Mouse (Mus musculus): ENCODE measurements at regions not wholly inside any gene's neighbourhood (a gene's known extent, or its start where the extent isn't known, plus 50 kb on each side); places are given as distances from the start of the nearest gene placed in this dataset.

DNA sequence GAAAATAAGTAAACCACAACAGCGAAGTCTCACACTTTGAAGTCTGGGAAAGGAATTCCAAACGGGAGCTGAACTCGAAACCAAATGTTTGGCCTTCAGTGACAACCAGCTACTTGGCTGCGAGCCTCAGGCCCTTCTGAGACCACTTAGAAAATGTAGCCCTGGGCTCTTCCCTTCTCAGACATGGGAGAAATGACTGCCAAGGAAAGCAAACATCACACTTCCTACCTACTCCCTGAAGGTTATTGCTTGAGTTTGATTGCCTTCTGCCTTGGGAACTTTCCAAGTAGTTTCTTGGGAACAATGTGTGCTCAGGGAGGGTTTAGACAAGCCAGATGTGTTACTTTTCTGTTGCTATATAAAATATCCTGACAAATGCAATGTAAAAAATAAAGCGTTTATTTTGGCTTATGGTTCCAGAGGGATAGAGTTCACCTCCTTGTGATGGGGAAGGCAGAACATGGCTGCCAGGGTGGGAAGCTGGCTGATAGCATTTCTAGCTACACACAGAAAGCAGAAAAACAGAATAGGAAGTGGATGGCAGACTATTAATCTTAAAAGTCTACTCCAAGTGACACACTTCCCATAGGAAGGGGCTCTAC is 194.8 kb upstream of the Rack1 start:
- no peak for DNase-seq

DNA sequence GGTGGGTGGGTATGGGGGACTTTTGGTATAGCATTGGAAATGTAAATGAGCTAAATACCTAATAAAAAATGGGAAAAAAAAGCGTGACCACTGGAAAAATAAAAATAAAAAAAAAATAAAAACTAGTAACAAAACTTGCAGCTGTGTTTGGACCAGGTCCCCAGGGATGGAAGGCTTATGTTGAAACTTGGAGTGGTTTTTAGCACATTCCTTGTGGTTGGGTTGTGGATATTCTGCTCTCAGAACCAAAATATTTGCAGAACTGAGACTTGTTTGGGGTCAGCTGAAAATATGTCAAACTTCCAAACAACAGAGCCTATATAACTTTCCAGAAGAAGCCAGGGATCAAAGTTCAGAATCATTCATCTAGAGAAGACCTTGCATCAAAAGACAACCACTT is 199.0 kb upstream of the Rack1 start:
- DNase-seq, result no peak

DNA sequence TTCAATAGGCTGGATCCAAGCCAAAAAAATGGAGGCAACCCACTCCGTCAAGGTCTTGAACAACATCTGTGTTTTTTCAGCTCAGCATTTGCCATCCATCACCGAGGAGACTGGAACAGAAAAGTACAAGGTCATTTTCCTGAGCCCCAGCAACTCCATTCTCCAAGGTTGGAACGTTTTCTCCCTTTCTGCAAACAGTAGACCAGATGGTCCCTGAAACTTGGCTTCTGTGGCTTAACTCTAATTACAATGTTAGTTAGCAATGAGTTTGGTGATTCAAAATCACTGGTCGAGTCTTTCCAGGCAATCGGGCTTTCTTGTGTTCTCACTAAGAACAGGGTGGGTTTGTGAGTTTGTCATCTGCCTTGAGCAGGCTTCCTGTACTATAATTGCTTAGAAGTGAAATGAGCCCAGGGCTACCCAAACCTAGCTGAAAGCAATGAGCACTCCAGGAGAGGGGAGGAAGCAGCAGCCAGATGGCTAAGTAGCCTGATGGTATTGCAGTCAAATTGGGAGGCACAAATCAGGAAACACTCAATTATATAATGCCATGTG is 200.5 kb upstream of the Rack1 start:
- DNase-seq, result no peak

DNA sequence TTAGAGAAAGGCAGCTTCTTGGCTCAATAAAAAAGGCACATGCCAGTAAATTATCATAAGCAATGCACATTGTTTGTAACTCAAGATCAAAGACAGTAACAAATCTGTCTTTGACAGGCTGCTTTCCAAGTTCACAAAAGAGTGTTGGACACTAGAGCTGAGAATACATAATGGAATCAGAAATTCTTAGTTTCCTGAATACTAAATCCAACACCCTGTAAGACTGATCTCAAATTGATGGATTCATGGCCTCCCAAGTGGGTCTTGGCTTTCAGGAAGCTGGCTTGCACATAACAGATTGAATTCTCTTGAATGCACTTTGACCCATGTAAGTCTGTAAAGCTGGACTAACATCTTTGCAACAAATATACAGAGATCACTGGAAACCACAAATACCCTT is 201.1 kb upstream of the Rack1 start:
- DNase-seq, result no peak

DNA sequence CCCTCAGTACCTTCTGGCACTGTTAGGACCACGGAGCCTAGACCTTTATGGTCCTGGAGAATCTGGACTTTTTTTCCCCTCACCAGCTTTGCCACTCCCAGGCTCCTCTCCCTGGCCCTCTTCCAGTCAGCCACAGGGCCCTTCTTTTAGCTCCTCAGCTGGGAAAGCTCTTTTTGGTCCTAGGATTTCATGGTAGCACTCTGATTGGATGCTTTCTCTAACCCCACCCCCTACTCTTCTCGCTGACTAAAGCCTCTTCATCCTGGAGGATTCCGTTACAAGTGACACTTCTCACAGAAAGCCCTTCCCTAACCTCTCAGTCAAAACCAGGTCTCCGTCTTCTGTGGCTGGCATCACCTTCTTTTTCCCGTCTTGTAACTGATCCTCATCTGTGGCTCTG is 205.7 kb upstream of the Rack1 start:
- DNase-seq, result no peak

DNA sequence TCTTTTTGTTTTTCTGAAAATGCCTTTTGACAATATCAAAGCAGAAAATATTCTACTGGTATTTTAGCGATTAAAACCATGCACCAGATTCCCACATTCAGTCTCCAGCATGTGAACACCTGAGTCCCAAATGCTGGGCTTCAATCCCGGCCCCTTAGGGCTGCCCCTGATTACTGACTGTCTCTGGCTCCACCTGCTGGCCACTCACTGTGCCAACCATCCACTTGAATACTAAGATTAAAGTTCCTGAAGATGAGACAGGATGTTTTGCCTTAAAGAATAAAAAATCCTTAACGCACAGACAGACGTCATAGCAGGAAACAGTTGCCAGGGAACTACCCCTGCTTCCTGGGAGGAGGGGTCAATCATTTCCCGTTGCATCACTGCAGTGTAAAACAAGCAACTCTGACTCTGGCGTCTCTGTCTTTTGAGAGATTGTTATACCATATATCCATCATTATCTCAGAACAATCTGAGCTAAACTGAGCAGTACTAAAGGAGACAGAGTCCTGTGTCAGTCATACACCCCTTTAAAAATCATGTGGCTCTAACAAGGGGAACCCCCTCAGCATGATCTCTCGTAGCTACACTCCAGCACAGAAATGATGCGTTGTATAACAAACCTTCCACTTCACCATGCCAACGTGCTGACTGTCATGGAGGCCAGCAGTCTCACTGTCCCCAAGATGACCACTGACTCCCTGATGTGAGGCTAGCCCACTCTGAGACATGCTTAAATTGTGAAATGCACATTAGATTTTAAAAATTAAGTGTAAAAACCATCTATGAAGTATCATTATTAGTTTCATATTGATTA is 211.1 kb upstream of the Rack1 start:
- DNase-seq, result peak; percentile 54

DNA sequence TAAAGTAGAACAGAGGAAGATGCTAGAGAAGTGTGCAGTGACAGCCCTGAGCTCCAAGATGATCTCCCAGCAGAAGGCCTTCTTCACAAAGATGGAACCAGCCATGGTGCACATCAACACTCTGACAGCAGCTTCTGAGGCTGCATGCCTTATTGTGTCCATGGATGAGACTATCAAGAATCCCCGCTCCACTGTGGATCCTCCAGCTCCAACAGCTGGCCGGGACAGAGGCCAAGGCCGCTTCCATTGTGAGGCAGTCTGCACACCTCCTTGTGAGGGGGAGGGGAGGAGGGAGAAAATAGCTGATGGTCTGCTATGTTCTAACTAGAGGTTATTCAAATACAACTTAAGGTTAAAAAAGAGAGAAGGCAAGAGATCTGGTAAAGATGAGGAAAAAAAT is 231.4 kb upstream of the Rack1 start:
- DNase-seq, result no peak

DNA sequence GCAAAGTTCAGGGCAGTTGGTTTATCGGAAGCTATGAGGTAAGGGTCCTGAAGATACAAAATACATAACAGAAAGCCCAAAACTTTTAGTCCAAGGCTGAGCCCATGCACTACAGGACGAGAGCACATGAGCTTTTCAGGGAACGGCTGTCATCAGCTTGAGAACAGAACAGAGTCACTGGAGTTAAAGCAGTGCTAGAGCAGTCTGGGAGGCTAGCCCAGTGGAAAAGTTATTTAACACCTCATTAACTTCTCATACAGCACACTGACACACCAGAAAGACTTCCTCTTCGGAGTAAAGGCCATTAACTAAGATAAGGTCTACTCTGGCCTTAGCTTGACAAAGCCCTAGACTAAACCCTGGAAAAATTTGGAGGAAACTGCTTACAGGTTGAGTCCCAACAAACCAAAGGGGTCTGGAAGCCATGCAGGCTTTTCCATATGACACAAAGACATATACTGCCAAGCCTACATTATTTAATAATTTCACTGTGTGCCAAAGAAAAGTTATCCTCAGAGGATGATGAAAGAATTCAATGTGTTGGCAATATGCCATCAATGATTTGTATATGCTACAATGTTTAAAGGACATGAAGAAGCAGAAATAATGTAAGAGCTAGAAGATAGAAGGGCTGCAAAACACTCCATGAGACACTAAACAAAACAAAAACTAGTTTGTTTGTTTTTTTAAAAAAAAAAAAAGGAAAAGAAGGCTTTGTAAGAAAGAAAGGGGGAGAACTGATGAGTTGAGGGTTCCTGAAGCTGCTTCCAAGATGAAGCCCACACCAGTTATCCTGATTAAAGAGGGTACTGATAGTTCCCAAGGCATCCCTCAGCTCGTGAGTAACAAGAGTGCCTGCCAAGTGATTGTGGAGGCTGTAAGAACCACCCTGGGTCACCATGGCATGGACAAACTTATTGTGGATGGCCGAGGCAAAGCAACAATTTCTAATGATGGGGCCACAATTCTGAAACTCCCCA is 232.3 kb upstream of the Rack1 start:
- no peak for DNase-seq

DNA sequence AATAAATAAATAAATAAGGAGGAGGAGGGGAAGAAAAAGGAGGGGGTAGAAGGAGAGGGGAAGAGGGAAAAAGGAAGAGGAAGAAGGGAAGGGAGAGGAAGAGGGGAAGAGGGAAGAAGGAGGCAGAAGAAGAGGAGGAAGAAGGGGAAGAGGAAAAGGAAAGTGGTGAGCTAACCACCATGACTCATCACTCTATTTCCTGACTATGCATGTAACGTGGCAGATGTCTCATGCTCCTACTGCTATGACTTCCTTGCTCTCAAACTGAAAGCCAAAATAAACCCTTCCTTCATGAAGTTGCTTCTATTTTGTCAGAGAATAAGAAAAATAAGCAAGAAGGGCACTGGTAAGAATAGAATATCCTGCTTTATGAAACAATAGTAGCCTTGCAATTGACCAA is 242.1 kb upstream of the Rack1 start:
- no peak for DNase-seq

DNA sequence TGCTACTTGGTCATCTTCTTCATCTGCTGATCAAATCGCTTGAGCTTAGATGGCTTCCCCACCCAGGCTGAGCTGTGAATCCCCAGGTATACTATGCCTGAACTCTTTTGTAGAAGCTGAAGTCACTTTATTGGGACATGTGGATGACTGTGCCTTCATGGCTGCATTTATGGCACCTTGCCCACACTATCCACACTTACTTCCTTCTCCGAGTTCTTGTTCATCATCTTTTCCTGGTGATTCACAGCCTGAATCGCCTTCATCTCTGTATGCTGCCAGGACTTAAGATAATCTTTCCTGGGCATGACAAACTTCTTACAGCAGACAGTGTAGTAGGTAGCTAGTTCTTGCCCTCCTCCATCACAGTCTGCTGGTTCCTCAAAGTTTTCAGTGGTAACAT is 248.1 kb upstream of the Rack1 start:
- DNase-seq, result no peak

DNA sequence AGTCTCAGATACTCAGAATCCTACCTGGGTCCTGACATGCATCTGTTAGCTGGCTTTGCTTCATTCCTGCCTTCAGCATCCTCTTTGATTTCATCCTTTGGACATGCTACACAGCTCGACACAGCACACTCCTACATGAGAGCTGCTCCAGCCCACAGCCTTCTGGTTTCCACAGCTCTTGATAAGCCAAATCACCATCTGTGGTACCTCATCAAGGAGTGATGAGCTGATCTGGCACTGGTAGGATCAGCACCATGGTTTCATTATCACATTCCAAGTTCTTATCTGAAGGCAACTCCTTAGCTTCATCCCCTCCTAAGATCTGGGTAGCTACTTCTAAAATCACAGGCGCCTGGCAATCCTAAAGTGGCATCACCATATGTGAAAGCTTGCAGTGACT is 248.9 kb upstream of the Rack1 start:
- peak; percentile 18 for DNase-seq

DNA sequence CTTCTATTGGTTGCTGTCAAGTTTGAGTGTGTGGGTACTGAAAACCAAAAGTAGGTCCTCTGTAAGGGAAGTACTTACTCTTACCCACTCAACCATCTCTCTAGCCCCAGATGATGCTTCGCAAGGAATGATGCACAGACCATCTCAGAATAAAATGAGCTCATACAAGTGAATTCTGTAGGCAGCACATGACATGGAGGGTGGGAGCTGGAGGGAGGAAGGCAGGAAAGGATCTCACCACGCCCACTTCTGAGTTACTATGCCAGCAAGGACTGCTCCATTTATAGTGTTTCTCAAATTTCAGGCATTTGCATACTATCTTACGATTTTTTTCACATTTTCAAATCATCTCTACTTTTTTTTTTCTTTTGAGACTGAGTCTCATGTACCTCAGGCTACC is 273.8 kb upstream of the Rack1 start:
- no peak for DNase-seq

DNA sequence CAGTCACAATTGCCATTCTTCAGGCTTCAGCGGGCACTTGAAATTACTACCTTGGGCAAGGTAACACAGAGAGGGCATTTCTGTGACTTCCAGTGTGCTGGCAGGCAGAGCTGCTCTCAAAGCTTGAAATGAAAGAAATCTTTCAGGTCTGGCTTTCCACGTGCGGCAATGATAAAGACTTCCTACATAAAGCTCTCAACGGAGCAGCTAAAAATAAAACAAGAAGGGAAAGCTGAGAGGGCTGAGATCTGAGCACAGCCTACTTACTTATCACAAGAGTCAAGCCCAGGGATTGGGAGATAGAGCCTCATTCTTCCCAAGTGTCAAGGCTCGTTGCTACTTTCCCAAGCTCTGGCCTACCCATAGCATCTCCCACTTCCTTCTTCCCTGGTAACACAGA is 274.6 kb upstream of the Rack1 start:
- no peak for DNase-seq

DNA sequence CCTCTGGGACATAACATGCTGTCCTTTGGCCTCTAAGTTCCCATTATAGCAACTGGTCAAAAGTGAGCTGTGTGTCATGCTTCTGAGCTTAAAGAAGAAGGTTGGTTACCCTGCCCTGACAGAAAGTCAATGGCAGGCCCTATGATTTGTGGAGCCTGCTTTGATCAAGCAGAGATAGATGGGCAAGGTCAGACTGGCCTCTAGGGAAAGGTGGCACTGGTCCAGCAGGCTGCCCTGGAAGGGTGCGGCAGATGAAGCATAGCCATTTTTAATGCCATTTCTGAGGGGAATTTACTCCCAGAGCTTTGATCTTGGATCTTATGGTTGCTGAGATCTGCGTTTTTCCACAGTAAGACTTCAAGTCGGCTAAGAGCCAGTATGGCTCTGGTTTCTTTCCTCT is 293.2 kb upstream of the Rack1 start:
- DNase-seq, result no peak

DNA sequence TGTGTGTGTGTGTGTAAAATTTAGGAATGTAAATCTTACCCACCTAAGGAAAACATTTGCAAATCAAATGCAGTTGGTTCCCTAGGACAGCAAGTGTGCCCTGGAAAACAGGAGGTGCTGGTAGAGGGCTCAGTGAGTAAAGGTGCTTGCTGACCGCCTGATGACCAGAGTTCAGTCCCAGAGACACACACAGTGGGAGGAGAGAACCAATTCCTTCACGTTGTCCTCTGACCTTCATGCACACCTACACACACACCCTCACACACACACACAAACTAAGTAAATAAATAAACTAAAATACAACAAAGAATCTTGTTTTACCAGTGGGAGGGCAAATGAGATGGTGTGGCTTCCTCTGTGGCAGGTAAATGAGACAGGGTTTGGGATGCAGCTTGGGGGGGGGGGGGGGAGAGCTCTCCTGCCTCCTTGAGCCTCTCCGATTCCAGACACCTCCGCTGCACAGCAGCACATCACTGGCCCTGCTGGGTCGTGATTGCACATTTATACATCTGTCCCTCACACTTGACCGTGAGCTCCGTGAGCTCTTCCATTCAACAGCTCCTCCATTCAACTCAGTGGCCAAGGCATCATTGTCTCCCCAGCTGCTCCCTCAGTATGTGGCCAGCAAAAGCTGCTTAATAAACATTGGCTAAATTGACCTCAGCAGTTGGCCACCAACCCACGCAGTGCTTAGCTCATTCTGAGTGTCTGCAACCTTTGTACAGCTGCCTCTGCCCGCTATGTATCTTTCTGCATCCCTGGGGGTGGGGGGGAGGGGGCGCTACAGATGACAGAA is 297.9 kb upstream of the Rack1 start:
- no peak for DNase-seq

DNA sequence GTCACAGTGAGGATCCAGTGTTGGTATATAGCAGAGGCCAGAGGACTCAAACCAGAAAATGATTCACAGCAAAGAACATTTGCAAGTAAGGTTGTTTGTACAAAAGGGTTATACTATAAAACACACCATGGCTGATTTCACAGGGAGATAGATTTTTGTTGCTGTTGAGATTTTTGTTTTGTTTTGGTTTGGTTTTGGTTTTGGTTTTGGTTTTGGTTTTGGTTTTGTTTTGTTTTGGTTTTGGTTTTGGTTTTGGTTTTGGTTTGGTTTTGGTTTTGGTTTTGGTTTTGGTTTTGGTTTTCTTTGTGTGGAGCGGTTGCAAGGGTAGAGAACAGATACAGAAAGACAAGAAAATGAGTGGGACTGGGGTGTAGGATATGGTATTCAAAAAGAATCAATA is 301.1 kb upstream of the Rack1 start:
- DNase-seq, result no peak

DNA sequence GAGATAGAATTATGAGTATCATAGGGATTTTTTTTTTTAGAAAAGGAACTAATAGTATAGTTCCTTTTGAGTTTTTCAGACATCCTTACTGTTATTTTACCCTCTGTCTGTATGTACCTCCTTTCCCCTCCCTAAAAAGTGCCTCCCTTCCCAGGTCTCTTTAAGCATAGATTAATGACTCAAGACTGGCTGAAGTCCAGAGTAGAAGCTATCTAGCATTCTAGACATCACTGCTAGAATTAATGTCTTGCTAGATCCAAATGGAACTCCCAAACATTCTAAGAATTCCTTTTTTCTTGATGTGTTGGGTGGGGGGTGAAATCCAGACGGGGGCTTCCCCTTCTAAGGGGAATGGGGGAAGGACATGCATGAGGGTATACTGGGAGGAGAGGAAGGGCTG is 311.8 kb upstream of the Rack1 start:
- DNase-seq, result no peak

DNA sequence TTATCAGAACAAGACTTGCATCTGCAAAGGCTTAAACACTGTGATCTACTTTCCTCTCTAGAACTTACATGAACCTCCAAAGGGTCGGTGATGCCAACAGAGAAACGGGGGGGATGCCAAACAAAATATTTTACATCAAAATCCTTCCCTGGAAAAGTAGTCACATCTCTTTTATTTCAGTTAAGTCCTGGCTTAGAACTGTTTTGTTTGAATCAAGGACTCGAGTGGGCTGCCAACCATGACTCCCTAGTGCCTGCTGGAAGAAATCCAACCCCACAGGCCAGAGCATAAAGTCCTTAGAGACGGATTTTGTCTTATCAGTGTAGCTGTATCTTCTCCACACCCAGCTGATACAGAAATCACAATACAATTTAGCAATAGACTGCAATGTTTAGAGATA is 336.1 kb upstream of the Rack1 start:
- no peak for DNase-seq

DNA sequence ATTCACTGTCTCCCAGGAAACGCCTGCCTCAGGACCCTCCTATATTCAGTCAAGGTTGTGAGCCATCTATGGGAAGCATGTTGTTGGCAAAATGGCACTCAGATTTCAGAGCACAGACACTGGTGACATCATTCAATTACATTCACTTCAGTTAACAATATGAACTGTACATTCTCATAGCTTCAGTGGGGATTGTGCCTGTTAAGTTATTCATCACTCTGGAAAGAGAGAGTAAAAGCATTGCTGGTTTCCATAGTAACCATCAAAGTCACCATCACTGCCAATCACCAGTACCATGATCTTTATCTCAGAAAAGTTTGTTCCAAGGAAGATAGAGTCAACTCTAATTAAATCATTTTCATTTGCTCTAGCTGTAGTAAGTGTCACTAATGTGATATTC is 350.2 kb upstream of the Rack1 start:
- DNase-seq, result no peak

DNA sequence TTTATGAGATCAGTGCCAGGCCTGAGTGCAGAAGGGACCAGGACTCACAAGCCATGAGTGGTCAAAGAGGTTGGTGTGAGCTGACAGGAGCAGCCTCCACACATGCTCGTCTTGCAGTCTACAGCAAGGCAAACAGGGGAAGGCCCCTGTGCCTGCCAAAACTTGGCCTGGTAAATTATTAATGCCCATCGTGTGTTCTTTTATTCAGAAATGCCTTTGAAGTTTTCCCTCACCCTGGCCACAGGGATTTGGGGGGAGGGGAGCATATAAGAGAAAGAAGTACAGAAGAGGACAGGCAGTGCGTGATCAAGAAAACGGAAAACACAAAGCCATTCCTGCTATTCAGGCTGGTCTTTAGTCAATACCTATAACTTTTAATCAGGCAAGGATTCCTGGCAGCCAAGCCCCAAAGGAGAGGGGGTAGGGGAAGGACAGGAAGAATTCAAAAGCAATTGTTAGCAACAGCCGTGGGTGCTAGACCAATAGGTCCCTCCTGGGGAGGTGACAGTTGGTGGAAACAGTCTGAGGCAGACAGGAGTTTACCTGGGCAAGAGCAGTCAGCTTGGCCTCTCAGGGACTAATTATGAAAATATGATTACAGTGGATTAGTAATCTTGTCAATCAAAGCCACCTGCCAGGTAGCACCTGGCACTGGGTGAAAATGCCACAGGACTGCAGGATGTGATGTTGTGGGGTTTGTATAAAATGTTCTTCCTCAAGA is 357.4 kb upstream of the Rack1 start:
- DNase-seq, result no peak

DNA sequence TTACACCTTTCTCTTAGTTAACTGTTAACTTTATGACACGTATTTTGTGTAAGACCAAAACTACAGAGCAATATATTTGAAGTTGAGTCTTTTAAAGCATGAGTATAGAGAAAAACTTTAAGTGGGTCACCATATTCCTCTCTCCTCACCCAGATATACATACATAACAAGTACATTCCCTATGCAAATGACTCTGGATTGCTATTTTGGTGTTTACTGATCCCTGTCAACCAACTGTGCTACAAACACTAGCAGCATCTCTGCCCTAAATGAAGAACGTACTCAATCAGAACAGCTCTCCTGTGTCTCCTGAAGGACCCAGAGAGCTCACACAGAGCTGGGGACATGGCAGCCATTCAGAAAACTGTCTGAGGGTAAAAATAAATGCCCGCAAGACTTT is 363.4 kb upstream of the Rack1 start:
- DNase-seq, result no peak

DNA sequence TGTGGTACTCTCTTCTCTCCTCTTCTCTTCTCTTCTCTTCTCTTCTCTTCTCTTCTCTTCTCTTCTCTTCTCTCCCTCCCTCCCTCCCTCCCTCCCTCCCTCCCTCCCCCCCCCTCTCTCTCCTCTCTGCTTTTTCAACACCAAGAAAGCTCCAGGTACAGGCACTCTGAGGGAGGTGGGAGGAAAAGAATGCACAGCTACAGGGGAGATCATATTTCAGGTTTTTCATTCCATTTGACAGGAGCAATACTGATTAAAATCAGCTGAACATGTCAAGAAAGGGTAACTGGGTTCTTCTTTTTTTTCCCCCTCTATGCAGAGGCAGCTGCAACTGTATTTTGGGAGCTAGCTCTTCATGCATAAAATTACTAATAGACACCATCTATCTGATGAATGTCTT is 368.8 kb upstream of the Rack1 start:
- DNase-seq, result no peak

Measured in right cerebral cortex, postnatal 25 days (tissue).